Mouse (Mus musculus): ENCODE results near the gene Zscan29. TPM values are rescaled to one million over a fixed set of nuclear protein-coding genes. Genes with fewer than 3 reads are reported as not detected.

Gene Zscan29
- polyA plus RNA-seq, 1 experiment from 2014 or later: 5.3 TPM

- 0 out of 2 replicates have a peak, but pooled peaks have one; percentile 11 for ATAC-seq (ENCODE audit: extremely low read depth, insufficient number of reproducible peaks, low FRiP score, low TSS enrichment)
- H3K9ac ChIP-seq: peak within 1 kb of the TSS; percentile 94
- H3K4me2 ChIP-seq: peak within 1 kb of the TSS; percentile 96
- H3K27me3 ChIP-seq (replicated peaks): no peaks in the 10 kb centered on the region
- H3K9me3 ChIP-seq: no peaks in the 10 kb centered on the region
- under 1% methylated on average over 38 of the region's 38 CpGs for WGBS
- H3K4me1 ChIP-seq: peaks cover 27% of the 10 kb centered on the region
- H3K4me3 ChIP-seq: peak within 1 kb of the TSS; percentile 71
- peak within 1 kb of the TSS; percentile 92 for H3K27ac ChIP-seq (replicated peaks)
- H3K36me3 ChIP-seq: peaks cover 45% of the 10 kb centered on the region
These were observed 399 bp downstream of the Zscan29 start, which contains the start of gene Tubgcp4 for GRCm38 (mm10) chr2:121170481-121170971. TSS of gene Tubgcp4 (plus strand) at chr2:121170654.

DNA sequence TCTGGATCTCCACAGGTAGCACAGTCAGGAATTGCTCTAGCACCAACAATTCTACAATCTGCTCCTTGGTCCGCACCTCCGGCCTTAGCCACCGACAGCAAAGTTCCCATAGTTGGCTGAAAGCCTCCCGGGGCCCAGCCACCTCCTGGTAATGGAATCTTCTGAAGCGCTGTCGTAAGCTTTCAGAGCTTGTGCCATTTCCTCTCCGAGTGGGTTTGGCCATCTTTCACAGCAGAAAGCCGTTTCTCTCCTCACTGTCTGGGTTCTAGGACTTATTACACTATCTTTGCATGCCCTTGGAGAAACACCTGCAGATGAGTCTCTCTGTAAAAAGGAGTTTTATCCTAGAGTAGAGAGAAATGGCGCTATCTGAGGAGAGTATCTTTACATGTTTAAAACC, 1.0 kb downstream of the Zscan29 start:
- Histone ChIP-seq H3K9me3 (no peaks in the 10 kb centered on the region), H3K36me3 (peaks cover 42% of the 10 kb centered on the region), H3K27me3 (replicated peaks) (no peaks in the 10 kb centered on the region), H3K27ac (replicated peaks) (peak overlapping the region; percentile 92), H3K9ac (peak overlapping the region; percentile 94), H3K4me2 (peak overlapping the region; percentile 96), H3K4me1 (peaks cover 27% of the 10 kb centered on the region), H3K4me3 (peak overlapping the region; percentile 71)
- WGBS: 6% methylated on average over 9 of the region's 9 CpGs
- no peak for ATAC-seq (ENCODE audit: extremely low read depth, insufficient number of reproducible peaks, low FRiP score, low TSS enrichment)

GRCm38 (mm10) chr2:121169173-121169572, 1.8 kb downstream of the Zscan29 start:
- Histone ChIP-seq H3K9ac (peak overlapping the region; percentile 94), H3K36me3 (peaks cover 42% of the 10 kb centered on the region), H3K4me1 (peaks cover 27% of the 10 kb centered on the region), H3K4me2 (peak overlapping the region; percentile 96), H3K27me3 (replicated peaks) (no peaks in the 10 kb centered on the region), H3K9me3 (no peaks in the 10 kb centered on the region), H3K27ac (replicated peaks) (no peak overlapping the region), H3K4me3 (peak overlapping the region; percentile 71)
- no peak for ATAC-seq (ENCODE audit: extremely low read depth, insufficient number of reproducible peaks, low FRiP score, low TSS enrichment)
- WGBS: 45% methylated on average over 4 of the region's 4 CpGs

DNA sequence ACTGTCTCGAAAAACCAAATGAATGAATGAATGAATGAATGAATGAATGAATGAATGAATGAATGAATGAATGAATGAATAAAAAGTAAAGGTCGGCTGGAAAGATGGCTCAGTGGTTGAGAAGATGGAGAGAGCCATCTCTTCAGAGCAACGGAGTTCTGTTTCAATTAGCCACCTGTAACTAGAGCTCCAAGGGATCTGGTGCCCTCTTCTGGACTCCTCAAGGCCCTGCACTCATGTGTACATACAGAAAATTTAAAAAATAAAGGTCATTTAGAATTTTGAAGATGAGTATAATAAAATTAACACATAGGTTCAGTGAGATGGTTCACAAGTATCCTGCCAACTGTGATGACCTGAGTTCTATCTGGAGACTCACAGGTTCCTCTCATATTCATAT, 17.8 kb downstream of the Zscan29 start:
- no peaks in the 10 kb centered on the region for H3K9me3 ChIP-seq
- WGBS: 79% methylated on average over 3 of the region's 3 CpGs
- H3K36me3 ChIP-seq: peaks cover 61% of the 10 kb centered on the region
- H3K4me3 ChIP-seq: no peak overlapping the region
- no peaks in the 10 kb centered on the region for H3K27me3 ChIP-seq (replicated peaks)
- H3K27ac ChIP-seq (replicated peaks): no peak overlapping the region
- no peak overlapping the region for H3K9ac ChIP-seq
- H3K4me1 ChIP-seq: no peaks in the 10 kb centered on the region
- ATAC-seq (ENCODE audit: extremely low read depth, insufficient number of reproducible peaks, low FRiP score, low TSS enrichment): no peak
- H3K4me2 ChIP-seq: no peak overlapping the region

DNA sequence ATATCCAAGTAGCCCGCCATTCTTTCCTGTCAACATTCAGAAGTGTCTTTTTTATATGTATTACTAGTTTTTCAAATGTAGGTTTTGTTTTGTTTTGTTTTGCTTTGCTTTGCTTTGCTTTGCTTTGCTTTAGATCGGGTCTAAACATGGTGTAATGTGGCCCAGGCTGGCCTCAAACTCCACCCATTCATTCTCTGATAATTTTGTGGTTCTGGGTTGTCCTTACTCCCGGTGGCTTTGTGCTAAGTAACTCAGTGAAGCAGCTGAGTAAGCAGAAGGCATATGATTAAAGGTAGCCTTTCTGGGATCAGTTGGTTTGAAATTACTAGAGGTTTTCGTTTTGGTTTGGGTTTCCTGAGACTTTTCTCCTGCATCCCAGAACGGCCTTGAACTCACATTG, 21.2 kb downstream of the Zscan29 start:
- peaks cover 64% of the 10 kb centered on the region for H3K36me3 ChIP-seq
- 78% methylated on average over 5 of the region's 5 CpGs for whole genome bisulfite sequencing
- ATAC-seq (ENCODE audit: extremely low read depth, insufficient number of reproducible peaks, low FRiP score, low TSS enrichment): no peak

DNA sequence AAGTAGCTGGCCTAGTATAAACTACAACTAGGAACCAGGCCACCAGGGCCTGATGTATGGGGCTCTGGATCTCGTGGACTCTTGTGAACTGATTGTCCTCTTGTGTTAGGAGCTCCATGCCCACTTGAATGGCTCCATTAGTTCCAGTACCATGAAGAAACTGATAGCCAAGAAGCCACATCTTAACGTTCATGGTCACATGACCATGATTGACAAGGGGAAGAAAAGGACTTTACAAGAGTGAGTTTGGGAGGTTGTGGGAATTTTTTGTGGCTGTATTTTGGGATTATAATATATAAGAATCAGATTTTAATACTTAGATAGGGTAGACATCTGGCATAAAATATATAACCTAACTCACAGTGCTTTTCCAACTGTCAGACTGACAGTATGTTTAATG, 28.5 kb downstream of the Zscan29 start:
- H3K36me3 ChIP-seq: peaks cover 51% of the 10 kb centered on the region
- 65% methylated on average over 2 of the region's 2 CpGs for WGBS
- H3K4me1 ChIP-seq: peaks cover 33% of the 10 kb centered on the region
- H3K4me3 ChIP-seq: no peak overlapping the region
- H3K4me2 ChIP-seq: no peak overlapping the region
- H3K9me3 ChIP-seq: no peaks in the 10 kb centered on the region
- H3K9ac ChIP-seq: no peak overlapping the region
- H3K27ac ChIP-seq (replicated peaks): no peak overlapping the region
- ATAC-seq (ENCODE audit: extremely low read depth, insufficient number of reproducible peaks, low FRiP score, low TSS enrichment): no peak
- H3K27me3 ChIP-seq (replicated peaks): no peaks in the 10 kb centered on the region

More for the DNA sequence above, 21.2 kb downstream of the Zscan29 start:
- H3K27ac ChIP-seq (replicated peaks): no peak overlapping the region
- H3K27me3 ChIP-seq (replicated peaks): no peaks in the 10 kb centered on the region
- no peak overlapping the region for H3K9ac ChIP-seq
- no peaks in the 10 kb centered on the region for H3K9me3 ChIP-seq
- no peaks in the 10 kb centered on the region for H3K4me1 ChIP-seq
- H3K4me3 ChIP-seq: no peak overlapping the region
- no peak overlapping the region for H3K4me2 ChIP-seq

DNA sequence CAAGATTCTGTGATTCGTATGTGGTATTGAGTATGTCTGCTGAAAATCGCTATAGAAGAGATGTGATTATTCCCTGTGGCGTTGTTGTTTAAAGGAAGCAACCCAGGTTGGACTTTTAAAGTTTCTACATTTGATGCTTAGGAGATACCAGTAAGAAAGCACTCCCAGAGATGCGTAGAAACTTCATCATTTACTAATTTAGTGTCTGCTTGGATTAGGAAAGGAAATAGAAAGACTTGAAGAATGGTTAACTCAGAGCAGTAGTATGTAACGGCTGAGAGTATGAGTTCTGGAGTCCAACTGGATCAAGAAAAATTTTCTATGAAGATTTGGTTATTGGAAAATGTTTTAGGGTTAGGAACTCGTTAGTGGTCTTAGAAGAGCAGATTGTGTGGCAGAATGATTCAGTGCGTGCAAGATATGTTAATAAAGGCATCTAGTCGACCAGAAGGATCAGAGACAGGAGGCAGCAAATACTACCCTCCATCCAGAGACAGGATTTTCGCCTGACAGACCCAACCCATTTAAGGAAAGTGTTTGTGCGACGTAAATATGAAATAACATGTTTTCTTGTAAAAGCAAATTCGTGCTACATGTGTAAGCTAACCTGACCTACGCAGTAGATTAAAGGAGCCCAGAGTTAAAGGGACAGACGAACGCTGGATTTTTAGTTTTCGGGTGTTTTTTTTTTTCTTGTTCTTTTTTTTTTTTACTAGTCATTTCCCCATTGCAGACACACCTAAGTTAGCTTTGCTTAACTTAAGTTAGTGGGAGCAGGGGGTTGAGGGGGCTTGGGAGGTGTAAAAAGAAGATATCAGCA, 29.5 kb downstream of the Zscan29 start:
- H3K27me3 ChIP-seq (replicated peaks): no peaks in the 10 kb centered on the region
- H3K9me3 ChIP-seq: no peaks in the 10 kb centered on the region
- H3K27ac ChIP-seq (replicated peaks): peak overlapping the region; percentile 98
- H3K36me3 ChIP-seq: peaks cover 46% of the 10 kb centered on the region
- no peak for ATAC-seq (ENCODE audit: extremely low read depth, insufficient number of reproducible peaks, low FRiP score, low TSS enrichment)
- peak overlapping the region; percentile 63 for H3K4me3 ChIP-seq
- H3K4me2 ChIP-seq: peak overlapping the region; percentile 85
- H3K4me1 ChIP-seq: peaks cover 33% of the 10 kb centered on the region
- H3K9ac ChIP-seq: peak overlapping the region; percentile 87
- 69% methylated on average over 16 of the region's 16 CpGs for WGBS

- Histone ChIP-seq H3K4me1 (peaks cover 33% of the 10 kb centered on the region), H3K4me2 (peak within 1 kb of the TSS; percentile 85), H3K9ac (peak within 1 kb of the TSS; percentile 87), H3K9me3 (no peaks in the 10 kb centered on the region), H3K27me3 (replicated peaks) (no peaks in the 10 kb centered on the region), H3K36me3 (peaks cover 38% of the 10 kb centered on the region), H3K4me3 (peak within 1 kb of the TSS; percentile 63), H3K27ac (replicated peaks) (peak within 1 kb of the TSS; percentile 98)
- WGBS: under 1% methylated on average over 87 of the region's 87 CpGs
- peak; percentile 85 for ATAC-seq (ENCODE audit: extremely low read depth, insufficient number of reproducible peaks, low FRiP score, low TSS enrichment)
These were observed 30.7 kb downstream of the Zscan29 start, which contains the start of the genes Adal and Lcmt2 for GRCm38 (mm10) chr2:121140018-121140882. TSS of gene Adal (plus strand) at chr2:121140428. TSS of gene Lcmt2 (minus strand) at chr2:121140653.

DNA sequence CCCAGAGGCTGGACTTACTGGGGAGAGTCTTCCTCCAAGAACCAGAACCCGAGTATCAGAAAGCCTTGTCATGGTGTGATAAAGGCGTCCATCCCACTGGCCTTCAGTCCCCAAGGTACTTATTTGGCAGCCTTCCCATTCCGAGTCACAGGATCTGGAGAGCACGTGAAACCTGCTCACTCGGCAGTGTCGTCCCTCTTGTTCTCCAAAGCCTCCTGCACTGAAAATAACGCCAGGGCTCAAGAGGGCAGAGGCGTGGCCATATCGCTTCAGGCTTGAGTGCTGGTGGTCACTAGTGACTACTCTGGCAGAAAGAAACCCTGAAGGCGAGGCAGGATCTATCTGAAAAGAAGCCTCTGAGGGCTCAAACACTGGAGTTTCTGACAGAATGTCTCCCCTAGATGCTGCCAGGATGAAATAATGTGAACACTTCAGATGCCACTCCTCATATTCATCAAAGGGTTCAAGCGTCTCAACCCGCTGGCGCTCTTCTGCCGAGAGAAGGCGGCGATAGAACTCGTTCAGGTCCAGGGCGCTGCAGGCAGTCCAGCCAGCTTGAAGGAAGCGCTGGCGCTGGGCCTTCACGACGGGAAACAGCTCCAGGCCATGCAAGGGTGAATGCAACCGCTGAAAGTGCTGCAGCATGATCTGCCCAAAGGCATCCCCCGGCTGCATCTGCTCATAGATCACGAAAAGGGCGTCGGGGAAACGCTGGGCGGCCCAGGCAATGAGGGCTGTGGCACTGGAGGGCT, 31.5 kb downstream of the Zscan29 start:
- H3K36me3 ChIP-seq: peaks cover 33% of the 10 kb centered on the region
- no peak for ATAC-seq (ENCODE audit: extremely low read depth, insufficient number of reproducible peaks, low FRiP score, low TSS enrichment)
- H3K4me1 ChIP-seq: peaks cover 33% of the 10 kb centered on the region
- 32% methylated on average over 29 of the region's 29 CpGs for WGBS
- H3K4me3 ChIP-seq: peak overlapping the region; percentile 63
- no peaks in the 10 kb centered on the region for H3K9me3 ChIP-seq
- peak overlapping the region; percentile 98 for H3K27ac ChIP-seq (replicated peaks)
- H3K27me3 ChIP-seq (replicated peaks): no peaks in the 10 kb centered on the region
- peak overlapping the region; percentile 85 for H3K4me2 ChIP-seq
- peak overlapping the region; percentile 87 for H3K9ac ChIP-seq

DNA sequence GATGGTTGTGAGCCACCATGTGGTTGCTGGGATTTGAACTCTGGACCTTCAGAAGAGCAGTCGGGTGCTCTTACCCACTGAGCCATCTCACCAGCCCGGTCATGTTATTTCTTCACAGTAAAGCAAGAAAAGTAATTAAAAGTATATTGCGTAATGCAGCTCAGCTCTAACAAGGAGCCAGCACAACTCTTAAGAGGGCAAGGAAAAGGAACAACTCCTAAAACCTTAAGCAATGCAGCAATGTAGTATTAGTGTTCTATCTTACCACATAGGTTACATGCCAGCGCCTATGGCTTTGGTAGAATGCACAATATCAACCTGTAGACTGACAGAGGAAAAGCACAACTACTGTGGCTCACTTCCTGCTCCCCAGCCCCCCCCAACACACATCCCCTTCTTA, 33.6 kb downstream of the Zscan29 start:
- Histone ChIP-seq H3K27me3 (replicated peaks) (no peaks in the 10 kb centered on the region), H3K4me2 (0 out of 2 replicates have a peak overlapping the region, but pooled peaks have one; percentile 85), H3K9me3 (no peaks in the 10 kb centered on the region), H3K4me3 (no peak overlapping the region), H3K4me1 (peaks cover 33% of the 10 kb centered on the region), H3K36me3 (peaks cover 24% of the 10 kb centered on the region), H3K27ac (replicated peaks) (no peak overlapping the region), H3K9ac (no peak overlapping the region)
- 95% methylated on average over 4 of the region's 4 CpGs for WGBS
- no peak for ATAC-seq (ENCODE audit: extremely low read depth, insufficient number of reproducible peaks, low FRiP score, low TSS enrichment)
